Mouse (Mus musculus): Measurements from ENCODE around the gene Iqgap3. TPM values are rescaled to one million over a fixed set of nuclear protein-coding genes. Genes with fewer than 3 reads are reported as not detected.

The Iqgap3 gene
- 0.36 TPM for polyA plus RNA-seq (2014; fragmentation: Illumina TruSeq; extraction: RNeasy Lipid Tissue Mini Kit (QIAGEN cat#74804); ENCODE audit: low read depth, low replicate concordance)

GRCm38 (mm10) chr3:88081345-88082223 lies at the start of gene Iqgap3:
Gene Iqgap3, plus strand, starts transcription at chr3:88081971.

DNA sequence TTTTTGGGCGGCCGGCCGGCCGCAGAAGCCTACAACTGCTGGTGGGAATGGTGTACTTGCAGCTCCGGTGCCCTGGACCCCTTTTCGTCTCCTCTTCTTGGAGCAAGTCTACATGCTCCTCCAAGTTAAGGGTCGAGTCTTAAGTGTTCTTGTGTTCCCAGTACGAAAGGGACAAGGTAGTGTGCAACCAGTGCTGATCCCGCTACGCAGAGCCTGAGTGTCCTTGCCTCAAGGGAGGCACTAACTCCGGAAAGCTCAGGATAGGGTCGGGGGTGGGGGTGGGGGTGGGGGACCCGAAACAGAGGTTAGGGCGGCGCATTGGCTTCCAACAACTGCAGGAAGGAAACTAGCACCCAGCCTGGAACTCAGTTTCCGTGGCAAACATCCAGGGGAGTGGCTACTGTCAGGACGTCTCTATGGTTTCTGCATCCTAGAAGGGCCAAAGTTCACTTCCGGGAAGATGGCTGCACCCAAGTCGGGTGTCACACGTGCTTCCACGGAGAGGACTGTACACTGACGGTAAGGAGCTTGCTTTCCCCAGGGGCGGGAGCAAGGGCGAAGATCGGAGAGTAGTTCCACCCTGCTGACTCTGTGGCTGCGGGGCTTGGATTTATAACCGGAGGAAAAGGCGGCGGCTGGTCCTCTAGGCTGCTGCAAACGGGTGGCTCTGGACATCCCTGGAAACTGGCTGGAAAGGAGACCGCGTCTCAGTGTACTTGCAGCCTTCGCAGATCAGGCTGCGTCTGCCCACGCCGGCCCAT lies 38.9 kb upstream of the Iqgap3 start, which contains the start of gene Gpatch4:
Gene Gpatch4, plus strand, starts transcription at position 448 of the 761 bp plus-strand sequence.

DNA sequence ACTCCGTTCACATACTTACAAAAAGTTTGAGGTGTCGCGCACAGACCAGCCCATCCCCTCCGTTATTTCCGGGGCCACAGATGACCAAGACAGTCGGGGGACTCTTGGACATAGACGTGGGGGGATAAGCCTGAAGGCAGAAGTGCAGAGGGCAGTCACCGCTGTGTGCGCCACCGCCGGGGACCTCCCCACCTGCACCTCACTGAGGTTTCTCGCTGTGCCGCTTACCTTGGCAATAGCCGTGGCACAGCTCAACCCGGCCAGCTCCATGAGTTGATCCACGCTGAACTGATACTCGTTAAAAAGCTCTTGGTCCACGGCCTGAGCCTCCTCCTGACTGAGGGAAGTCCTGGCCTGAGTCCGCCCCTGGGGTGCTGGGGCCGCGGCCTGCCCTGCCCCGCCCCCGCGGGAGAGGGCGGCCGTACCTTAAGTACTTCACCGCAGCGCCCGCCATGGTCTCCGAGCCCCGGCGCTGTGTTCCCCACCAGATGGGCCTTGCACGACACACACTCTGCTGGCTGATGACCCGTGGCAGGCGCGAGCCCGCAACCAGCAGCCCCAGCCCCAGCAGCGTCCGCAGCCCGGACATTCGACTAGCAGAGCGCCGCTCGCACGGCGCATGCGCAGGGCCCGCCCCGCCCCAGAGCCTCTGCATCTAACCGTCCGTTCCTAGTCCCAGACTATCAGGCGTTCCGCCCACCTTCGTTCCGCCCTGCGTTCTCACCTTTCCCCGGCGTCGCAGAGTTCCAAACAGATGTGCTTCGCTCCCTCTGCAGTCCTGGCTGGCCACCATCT lies 23.7 kb upstream of the Iqgap3 start, which contains the start of gene Naxe:
Gene Naxe, minus strand, starts transcription at position 594 of the 795 bp plus-strand sequence.

DNA sequence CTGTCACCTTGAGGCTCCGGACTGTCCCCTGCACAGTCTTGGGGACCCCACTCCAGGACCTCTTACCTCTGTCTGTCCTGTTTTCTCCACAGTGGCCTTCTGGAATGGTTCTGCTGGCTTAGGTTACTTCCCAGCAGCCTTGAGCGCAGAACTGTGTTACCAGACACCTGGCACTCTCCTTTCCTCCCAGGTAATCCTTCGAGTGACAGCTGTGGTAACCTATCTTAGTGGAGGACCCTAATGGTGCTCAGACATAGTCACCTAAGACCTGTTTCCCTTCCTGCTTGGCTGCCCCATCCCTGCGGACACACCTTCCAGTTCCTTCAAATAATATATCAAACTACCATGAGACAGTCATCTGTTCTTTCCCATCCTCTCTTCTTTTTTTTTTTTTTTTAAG lies 3.6 kb upstream of the Iqgap3 start, which contains the start of gene Ttc24:
Gene Ttc24, minus strand, starts transcription at position 101 of the 400 bp plus-strand sequence.

GRCm38 (mm10) chr3:88141787-88142523 lies 60.2 kb downstream of the Iqgap3 start, which contains the start of gene Mef2d:
Gene Mef2d, plus strand, starts transcription at chr3:88142372.

Other genes with a start within 250 kb of the Iqgap3 start
- gene Sh2d2a, start 235.2 kb upstream of the Iqgap3 start, polyA plus RNA-seq (2014; fragmentation: Illumina TruSeq; extraction: RNeasy Lipid Tissue Mini Kit (QIAGEN cat#74804); ENCODE audit: low read depth, low replicate concordance): not detected
- 3.6 TPM for gene Prcc, start 196.4 kb upstream of the Iqgap3 start, polyA plus RNA-seq (2014; fragmentation: Illumina TruSeq; extraction: RNeasy Lipid Tissue Mini Kit (QIAGEN cat#74804); ENCODE audit: low read depth, low replicate concordance)
- gene Hdgf, start 175.7 kb upstream of the Iqgap3 start, polyA plus RNA-seq (2014; fragmentation: Illumina TruSeq; extraction: RNeasy Lipid Tissue Mini Kit (QIAGEN cat#74804); ENCODE audit: low read depth, low replicate concordance): 195 TPM
- gene Mrpl24, start 162.5 kb upstream of the Iqgap3 start, polyA plus RNA-seq (2014; fragmentation: Illumina TruSeq; extraction: RNeasy Lipid Tissue Mini Kit (QIAGEN cat#74804); ENCODE audit: low read depth, low replicate concordance): 95.8 TPM
- gene Isg20l2, start 151.7 kb upstream of the Iqgap3 start, polyA plus RNA-seq (2014; fragmentation: Illumina TruSeq; extraction: RNeasy Lipid Tissue Mini Kit (QIAGEN cat#74804); ENCODE audit: low read depth, low replicate concordance): 96.7 TPM
- gene Rrnad1, start 151.3 kb upstream of the Iqgap3 start, polyA plus RNA-seq (2014; fragmentation: Illumina TruSeq; extraction: RNeasy Lipid Tissue Mini Kit (QIAGEN cat#74804); ENCODE audit: low read depth, low replicate concordance): 5.3 TPM
- gene Crabp2, start 133.3 kb upstream of the Iqgap3 start, polyA plus RNA-seq (2014; fragmentation: Illumina TruSeq; extraction: RNeasy Lipid Tissue Mini Kit (QIAGEN cat#74804); ENCODE audit: low read depth, low replicate concordance): not detected
- 0.73 TPM for gene Nes, start 110.9 kb upstream of the Iqgap3 start, polyA plus RNA-seq (2014; fragmentation: Illumina TruSeq; extraction: RNeasy Lipid Tissue Mini Kit (QIAGEN cat#74804); ENCODE audit: low read depth, low replicate concordance)
- not detected for gene Bcan, start 81.7 kb upstream of the Iqgap3 start, polyA plus RNA-seq (2014; fragmentation: Illumina TruSeq; extraction: RNeasy Lipid Tissue Mini Kit (QIAGEN cat#74804); ENCODE audit: low read depth, low replicate concordance)
- 1.8 TPM for gene Hapln2, start 54.4 kb upstream of the Iqgap3 start, polyA plus RNA-seq (2014; fragmentation: Illumina TruSeq; extraction: RNeasy Lipid Tissue Mini Kit (QIAGEN cat#74804); ENCODE audit: low read depth, low replicate concordance)
- gene Gpatch4, start 38.9 kb upstream of the Iqgap3 start, polyA plus RNA-seq (2014; fragmentation: Illumina TruSeq; extraction: RNeasy Lipid Tissue Mini Kit (QIAGEN cat#74804); ENCODE audit: low read depth, low replicate concordance): 5.1 TPM
- 17.5 TPM for gene Naxe, start 23.5 kb upstream of the Iqgap3 start, polyA plus RNA-seq (2014; fragmentation: Illumina TruSeq; extraction: RNeasy Lipid Tissue Mini Kit (QIAGEN cat#74804); ENCODE audit: low read depth, low replicate concordance)
- gene Ttc24, start 3.7 kb upstream of the Iqgap3 start, polyA plus RNA-seq (2014; fragmentation: Illumina TruSeq; extraction: RNeasy Lipid Tissue Mini Kit (QIAGEN cat#74804); ENCODE audit: low read depth, low replicate concordance): 9.3 TPM
- 2.4 TPM for gene Mef2d, start 60.4 kb downstream of the Iqgap3 start, polyA plus RNA-seq (2014; fragmentation: Illumina TruSeq; extraction: RNeasy Lipid Tissue Mini Kit (QIAGEN cat#74804); ENCODE audit: low read depth, low replicate concordance)
- gene Rhbg, start 172.7 kb downstream of the Iqgap3 start, polyA plus RNA-seq (2014; fragmentation: Illumina TruSeq; extraction: RNeasy Lipid Tissue Mini Kit (QIAGEN cat#74804); ENCODE audit: low read depth, low replicate concordance): not detected
- gene Gm38392, start 205.2 kb downstream of the Iqgap3 start, polyA plus RNA-seq (2014; fragmentation: Illumina TruSeq; extraction: RNeasy Lipid Tissue Mini Kit (QIAGEN cat#74804); ENCODE audit: low read depth, low replicate concordance): 1.2 TPM
- gene Tsacc, start 215.0 kb downstream of the Iqgap3 start, polyA plus RNA-seq (2014; fragmentation: Illumina TruSeq; extraction: RNeasy Lipid Tissue Mini Kit (QIAGEN cat#74804); ENCODE audit: low read depth, low replicate concordance): 355 TPM
- 308 TPM for gene Cct3, start 215.1 kb downstream of the Iqgap3 start, polyA plus RNA-seq (2014; fragmentation: Illumina TruSeq; extraction: RNeasy Lipid Tissue Mini Kit (QIAGEN cat#74804); ENCODE audit: low read depth, low replicate concordance)
- gene Glmp, start 243.1 kb downstream of the Iqgap3 start, polyA plus RNA-seq (2014; fragmentation: Illumina TruSeq; extraction: RNeasy Lipid Tissue Mini Kit (QIAGEN cat#74804); ENCODE audit: low read depth, low replicate concordance): 0.70 TPM

Data from testis, adult 10 weeks (tissue).